Mouse (Mus musculus) MEL (cell line): ENCODE data around the gene Tkt. TPM values are rescaled to one million over a fixed set of nuclear protein-coding genes. Genes with fewer than 3 reads are reported as not detected.

Source experiments
- DNase-seq: peaks from one replicate; pipeline ENCODE4 v3.0.0; 2011; ENCODE audit warnings: low read depth, low spot score
- H3K27ac ChIP-seq: 2 replicates; pipeline ENCODE4 v1.5.1; 2012; ENCODE audit warnings: low read depth, mild to moderate bottlenecking, control low read depth, low read length, moderate library complexity; ENCODE audit not compliant: control insufficient read depth
- H3K27me3 ChIP-seq, 2 experiments: fragments of 150-350 bp in 1 of 2; sonication (generic) in 1 of 2; 2 replicates each; pipeline ENCODE4 v1.6.1; 2012; ENCODE audit warnings: low read length in 2 of 2, mild to moderate bottlenecking in 2 of 2, improper control_type of control experiment in 1 of 2, moderate library complexity in 1 of 2; ENCODE audit not compliant: insufficient read depth in 2 of 2, control insufficient read depth in 1 of 2
- H3K36me3 ChIP-seq, 2 experiments: 2 replicates each; pipeline ENCODE4 v1.6.1; 2012 to 2014; ENCODE audit warnings: low read length in 2 of 2, improper control_type of control experiment in 1 of 2, inconsistent platforms in 1 of 2, mild to moderate bottlenecking in 1 of 2; ENCODE audit not compliant: insufficient read depth in 2 of 2, control insufficient read depth in 1 of 2
- H3K4me1 ChIP-seq, 2 experiments: fragments of 150-350 bp in 1 of 2; sonication (generic) in 1 of 2; 2 replicates each; pipeline ENCODE4 v1.6.1; 2012; ENCODE audit warnings: low read length in 2 of 2, improper control_type of control experiment in 1 of 2, mild to moderate bottlenecking in 1 of 2; ENCODE audit not compliant: insufficient read depth in 2 of 2, control insufficient read depth in 1 of 2
- H3K4me3 ChIP-seq, 2 experiments: fragments of 150-350 bp in 1 of 2; sonication (generic) in 1 of 2; 2 replicates each; pipeline ENCODE4 v1.5.1; 2012; ENCODE audit warnings: low read depth in 2 of 2, low read length in 2 of 2, mild to moderate bottlenecking in 2 of 2, moderate library complexity in 2 of 2, control low read depth in 1 of 2, improper control_type of control experiment in 1 of 2; ENCODE audit not compliant: control insufficient read depth in 1 of 2, insufficient read depth in 1 of 2
- H3K79me2 ChIP-seq: 2 replicates; pipeline ENCODE4 v1.6.1; 2012; ENCODE audit warnings: mild to moderate bottlenecking, low read length, moderate library complexity; ENCODE audit not compliant: control insufficient read depth, poor library complexity, insufficient read depth
- H3K9ac ChIP-seq: 2 replicates; pipeline ENCODE4 v1.6.1; 2012; ENCODE audit warnings: low read depth, mild to moderate bottlenecking, control low read depth, low read length, moderate library complexity; ENCODE audit not compliant: control insufficient read depth, poor library complexity, severe bottlenecking
- H3K9me3 ChIP-seq: fragments of 150-350 bp; sonication (generic); replicated peaks from 2 replicates; pipeline ENCODE4 v1.6.1; 2012; ENCODE audit warnings: mild to moderate bottlenecking, low read length, improper control_type of control experiment, moderate library complexity; ENCODE audit not compliant: insufficient read depth
- BHLHE40 ChIP-seq: IDR thresholded peaks from 2 replicates; pipeline ENCODE4 v1.6.1; 2012; ENCODE audit warnings: low read depth, mild to moderate bottlenecking, inconsistent platforms, low read length, improper control_type of control experiment, borderline replicate concordance
- CHD2 ChIP-seq: IDR thresholded peaks from 2 replicates; pipeline ENCODE4 v1.6.1; 2011; ENCODE audit warnings: low read length, improper control_type of control experiment
- CTCF ChIP-seq, 3 experiments: IDR thresholded peaks in 2 of 3; conservative IDR thresholded peaks in 1 of 3; 2 replicates each; pipeline ENCODE4 v1.5.1; 2011 to 2012; ENCODE audit warnings: low read length in 3 of 3, low read depth in 2 of 3, mild to moderate bottlenecking in 2 of 3, improper control_type of control experiment in 1 of 3, inconsistent platforms in 1 of 3, mixed read lengths in 1 of 3, moderate library complexity in 1 of 3; ENCODE audit not compliant: control insufficient read depth in 1 of 3, insufficient read depth in 1 of 3, poor library complexity in 1 of 3, severe bottlenecking in 1 of 3
- E2F4 ChIP-seq: IDR thresholded peaks from 2 replicates; pipeline ENCODE4 v1.6.1; 2011; ENCODE audit warnings: low read depth, low read length, improper control_type of control experiment, borderline replicate concordance
- ELF1 ChIP-seq: IDR thresholded peaks from 2 replicates; pipeline ENCODE4 v1.6.1; 2014; ENCODE audit warnings: low read depth, mild to moderate bottlenecking, inconsistent platforms, low read length, improper control_type of control experiment, moderate library complexity
- EP300 ChIP-seq, 2 experiments: IDR thresholded peaks; 2 replicates each; pipeline ENCODE4 v1.6.1; 2011; ENCODE audit warnings: improper control_type of control experiment in 2 of 2, low read length in 2 of 2, low read depth in 1 of 2, mild to moderate bottlenecking in 1 of 2
- ETS1 ChIP-seq: IDR thresholded peaks from 2 replicates; pipeline ENCODE4 v1.6.1; 2012; ENCODE audit warnings: low read depth, mild to moderate bottlenecking, inconsistent platforms, low read length, improper control_type of control experiment, moderate library complexity
- GABPA ChIP-seq: IDR thresholded peaks from 2 replicates; pipeline ENCODE4 v1.6.1; 2012; ENCODE audit warnings: low read depth, mild to moderate bottlenecking, inconsistent platforms, low read length, improper control_type of control experiment, moderate library complexity
- HCFC1 ChIP-seq: IDR thresholded peaks from 2 replicates; pipeline ENCODE4 v1.6.1; 2012; ENCODE audit warnings: low read depth, mild to moderate bottlenecking, inconsistent platforms, low read length, improper control_type of control experiment, moderate library complexity
- JUND ChIP-seq: IDR thresholded peaks from 2 replicates; pipeline ENCODE4 v1.6.1; 2011; ENCODE audit warnings: low read depth, mild to moderate bottlenecking, improper control_type of control experiment, low read length
- MAZ ChIP-seq: IDR thresholded peaks from 2 replicates; pipeline ENCODE4 v1.6.1; 2012; ENCODE audit warnings: low read depth, mild to moderate bottlenecking, inconsistent platforms, low read length, improper control_type of control experiment
- MEF2A ChIP-seq: IDR thresholded peaks from 2 replicates; pipeline ENCODE4 v1.6.1; 2014; ENCODE audit warnings: low read depth, mild to moderate bottlenecking, inconsistent platforms, low read length, improper control_type of control experiment; ENCODE audit not compliant: poor library complexity, insufficient replicate concordance, severe bottlenecking; ENCODE audit errors: extremely low read depth
- MYB ChIP-seq: IDR thresholded peaks from 2 replicates; pipeline ENCODE4 v1.6.1; 2011; ENCODE audit warnings: mild to moderate bottlenecking, low read depth, low read length, improper control_type of control experiment
- NELFE ChIP-seq: IDR thresholded peaks from 2 replicates; pipeline ENCODE4 v1.6.1; 2011; ENCODE audit warnings: low read depth, low read length, improper control_type of control experiment
- POLR2A ChIP-seq, 2 experiments: IDR thresholded peaks; 2 replicates each; pipeline ENCODE4 v1.6.1; 2011 to 2012; ENCODE audit warnings: low read length in 2 of 2, mild to moderate bottlenecking in 2 of 2, control low read depth in 1 of 2, improper control_type of control experiment in 1 of 2, low read depth in 1 of 2, moderate library complexity in 1 of 2; ENCODE audit not compliant: control insufficient read depth in 1 of 2, insufficient read depth in 1 of 2, poor library complexity in 1 of 2
- SIN3A ChIP-seq: IDR thresholded peaks from 2 replicates; pipeline ENCODE4 v1.6.1; 2012; ENCODE audit warnings: low read length, improper control_type of control experiment, inconsistent platforms
- SMC3 ChIP-seq: IDR thresholded peaks from 2 replicates; pipeline ENCODE4 v1.6.1; 2011; ENCODE audit warnings: low read depth, low read length, improper control_type of control experiment
- TAL1 ChIP-seq: IDR thresholded peaks from 2 replicates; pipeline ENCODE4 v1.6.1; 2012; ENCODE audit warnings: mild to moderate bottlenecking, inconsistent platforms, low read length, moderate library complexity, mixed read lengths
- TBP ChIP-seq: IDR thresholded peaks from 2 replicates; pipeline ENCODE4 v1.8.0; 2011; ENCODE audit warnings: low read depth, low read length, improper control_type of control experiment
- TCF12 ChIP-seq: IDR thresholded peaks from 2 replicates; pipeline ENCODE4 v1.6.1; 2014; ENCODE audit warnings: low read depth, mild to moderate bottlenecking, inconsistent platforms, low read length, improper control_type of control experiment, moderate library complexity
- USF1 ChIP-seq: IDR thresholded peaks from 2 replicates; pipeline ENCODE4 v1.6.1; 2014; ENCODE audit warnings: low read depth, mild to moderate bottlenecking, inconsistent platforms, low read length, improper control_type of control experiment, moderate library complexity
- USF2 ChIP-seq, 2 experiments: IDR thresholded peaks; 2 replicates each; pipeline ENCODE4 v1.6.1; 2011 to 2012; ENCODE audit warnings: improper control_type of control experiment in 2 of 2, low read length in 2 of 2, borderline replicate concordance in 1 of 2, inconsistent platforms in 1 of 2, low read depth in 1 of 2, mild to moderate bottlenecking in 1 of 2; ENCODE audit not compliant: insufficient read depth in 1 of 2
- ZKSCAN1 ChIP-seq: IDR thresholded peaks from 2 replicates; pipeline ENCODE4 v1.6.1; 2012; ENCODE audit warnings: low read depth, mild to moderate bottlenecking, inconsistent platforms, low read length, improper control_type of control experiment, moderate library complexity
- ZMIZ1 ChIP-seq: IDR thresholded peaks from 2 replicates; pipeline ENCODE4 v1.6.1; 2012; ENCODE audit warnings: low read depth, mild to moderate bottlenecking, inconsistent platforms, low read length, improper control_type of control experiment, moderate library complexity
- polyA plus RNA-seq, 2 experiments: library from polyadenylated mRNA; stranded (reverse) in 1 of 2; unstranded in 1 of 2; fragments of >175 nt in 1 of 2; fragments of >200 nt in 1 of 2; gene quantifications; 2 replicates each; pipeline versions ENCODE4 v1.2.1 to v1.2.4; 2012; ENCODE audit warnings: low replicate concordance in 2 of 2, low read depth in 1 of 2; ENCODE audit not compliant: insufficient read length in 2 of 2, insufficient read depth in 1 of 2, missing spikeins in 1 of 2
- total RNA-seq: library from RNA; depleted of rRNA; stranded (reverse); fragments of 300-350 nt; gene quantifications from 2 replicates; pipeline ENCODE4 v1.2.3, GENCODE M21; 2012

Gene Tkt
- total and polyA plus RNA-seq, 3 experiments = 115 to 1,273 (median 640) TPM

GRCm38 (mm10) chr14:30548965-30549776, 1.0 kb downstream of the Tkt start (continued):
- TF ChIP-seq CTCF (IDR thresholded peaks at IDR 0.05 in 2 of 3, conservative IDR thresholded peaks at IDR 0.05 in 1 of 3; ENCODE audit: control insufficient read depth in 1 of 3, insufficient read depth in 1 of 3, low read depth in 2 of 3, low read length in 3 of 3, poor library complexity in 1 of 3, severe bottlenecking in 1 of 3) (no peak), USF2 (IDR thresholded peaks at IDR 0.05; ENCODE audit: borderline replicate concordance in 1 of 2, insufficient read depth in 1 of 2, low read depth in 1 of 2, low read length in 2 of 2) (no peak), ETS1 (peak; percentile 13; the same call in 1 of the 2 replicates), BHLHE40 (no peak), JUND (no peak), MAZ (no peak), HCFC1 (no peak; the same call in 1 of the 2 replicates), MEF2A (no peak), E2F4 (no peak; the same call in 1 of the 2 replicates), CHD2 (no peak), POLR2A (IDR thresholded peaks at IDR 0.05; ENCODE audit: control insufficient read depth in 1 of 2, insufficient read depth in 1 of 2, low read depth in 1 of 2, low read length in 2 of 2, poor library complexity in 1 of 2) (peak; percentile 91 to 96), GABPA (no peak), ELF1 (no peak), TAL1 (no peak), USF1 (0 out of 2 replicates have a peak, but pooled peaks have one; percentile 5), MYB (no peak), TBP (peak; percentile 87), EP300 (IDR thresholded peaks at IDR 0.05; ENCODE audit: low read depth in 1 of 2, low read length in 2 of 2) (no peak), ZKSCAN1 (no peak), SMC3 (no peak)

GRCm38 (mm10) chr14:30549777-30550149, 1.6 kb downstream of the Tkt start:
- H3K9me3 ChIP-seq = no peaks in the 10 kb centered on the region
- peak overlapping the region; percentile 78 for H3K9ac ChIP-seq
- H3K27me3 ChIP-seq = no peaks in the 10 kb centered on the region
- DNase-seq = peak; percentile 81
- H3K4me1 ChIP-seq = peaks cover 7 to 45% of the 10 kb centered on the region in 2 experiments; a peak in 3 of 4 replicates
- H3K36me3 ChIP-seq = peaks cover 10 to 39% of the 10 kb centered on the region in 2 experiments
- peak; percentile 28; the same call in 1 of the 2 replicates for TF ChIP-seq TCF12
- no peak for TF ChIP-seq JUND
- peak in 1 of 2 experiments; percentile 32; a peak in 1 of 4 replicates for TF ChIP-seq EP300 (IDR thresholded peaks at IDR 0.05; ENCODE audit: low read depth in 1 of 2, low read length in 2 of 2)
- peak; percentile 11; the same call in 1 of the 2 replicates for TF ChIP-seq BHLHE40
- TF ChIP-seq NELFE = peak; percentile 41; the same call in 1 of the 2 replicates
- no peak for TF ChIP-seq GABPA
- no peak for TF ChIP-seq USF1
- 0 out of 2 replicates have a peak, but pooled peaks have one; percentile 33 for TF ChIP-seq ZMIZ1
- 0 out of 2 replicates have a peak, but pooled peaks have one; percentile 22 for TF ChIP-seq MAZ
- TF ChIP-seq SIN3A = peak; percentile 85
- no peak for TF ChIP-seq ZKSCAN1
- H3K79me2 ChIP-seq = peaks cover 56% of the 10 kb centered on the region
- peak overlapping the region; percentile 69 to 85 for H3K4me3 ChIP-seq
- H3K27ac ChIP-seq = peak overlapping the region; percentile 73
